Mouse (Mus musculus) hindbrain, embryonic 16.5 days (tissue): ENCODE data around the gene Qdpr. TPM values are rescaled to one million over a fixed set of nuclear protein-coding genes. Genes with fewer than 3 reads are reported as not detected.

Source experiments
- ATAC-seq: fragments of 200-750 bp; cut with Nextera tagmentation; 2 replicates; pipeline ENCODE4 v1.8.0; 2017; ENCODE audit warnings: moderate TSS enrichment, moderate library complexity
- H3K27ac ChIP-seq: fragments of 300-500 bp; sonication (generic); 2 replicates; pipeline ENCODE4 v1.5.1; 2014; ENCODE audit warnings: low read depth, mild to moderate bottlenecking, control low read depth, low read length, moderate library complexity
- H3K27me3 ChIP-seq: fragments of 300-500 bp; sonication (generic); replicated peaks from 2 replicates; pipeline ENCODE4 v1.6.1; 2014; ENCODE audit warnings: low read length; ENCODE audit not compliant: control insufficient read depth, insufficient read depth
- H3K36me3 ChIP-seq: fragments of 300-500 bp; sonication (generic); 2 replicates; pipeline ENCODE4 v1.6.1; 2014; ENCODE audit warnings: mild to moderate bottlenecking, low read length, moderate library complexity, mixed read lengths; ENCODE audit not compliant: control insufficient read depth, insufficient read depth
- H3K4me1 ChIP-seq: fragments of 300-500 bp; sonication (generic); 2 replicates; pipeline ENCODE4 v1.6.1; 2014; ENCODE audit warnings: low read depth, low read length; ENCODE audit not compliant: control insufficient read depth, insufficient read depth
- H3K4me2 ChIP-seq: fragments of 300-500 bp; sonication (generic); 2 replicates; pipeline ENCODE4 v1.6.1; 2014; ENCODE audit warnings: mild to moderate bottlenecking, low read length, control low read depth, moderate library complexity
- H3K4me3 ChIP-seq: fragments of 300-500 bp; sonication (generic); 2 replicates; pipeline ENCODE4 v1.5.1; 2014; ENCODE audit warnings: mild to moderate bottlenecking, low read length, control low read depth, moderate library complexity
- H3K9ac ChIP-seq: fragments of 300-500 bp; sonication (generic); 2 replicates; pipeline ENCODE4 v1.6.1; 2014; ENCODE audit warnings: low read depth, mild to moderate bottlenecking, control low read depth, low read length, moderate library complexity
- H3K9me3 ChIP-seq: fragments of 300-500 bp; sonication (generic); 2 replicates; pipeline ENCODE4 v1.6.1; 2014; ENCODE audit warnings: mild to moderate bottlenecking, low read length, moderate library complexity; ENCODE audit not compliant: control insufficient read depth
- WGBS: fragments of 180-500 bp; shearing (Covaris S2); extraction: QIAGEN DNeasy Blood & Tissue Kit; methylation state at CpG from one replicate; pipeline ENCODE4 v1.1.7; 2014; 5-methylcytosine and 5-hydroxymethylcytosine counted together
- polyA plus RNA-seq: library from polyadenylated mRNA; unstranded; fragments of >200 nt; fragmentation: Nextera tagmentation; extraction: Ambion mirVana; gene quantifications from 2 replicates; pipeline ENCODE4 v1.2.1, GENCODE M21; 2015

Gene Qdpr
- polyA plus RNA-seq, result 141 and 154 TPM in 2 replicates

- Histone ChIP-seq H3K4me2 (peak within 1 kb of the TSS; percentile 99), H3K9me3 (no peaks in the 10 kb centered on the region), H3K27ac (peak within 1 kb of the TSS; percentile 78), H3K4me3 (peak within 1 kb of the TSS; percentile 71), H3K9ac (peak within 1 kb of the TSS; percentile 82), H3K4me1 (peaks cover 9% of the 10 kb centered on the region), H3K27me3 (no peaks in the 10 kb centered on the region), H3K36me3 (no peaks in the 10 kb centered on the region)
- under 1% methylated on average over 69 of the region's 70 CpGs for WGBS
- peak; percentile 99 for ATAC-seq
Measured at GRCm38 (mm10) chr5:45449831-45450716, at the start of gene Qdpr. Gene Qdpr, minus strand, starts transcription at chr5:45450236.

- H3K9me3 ChIP-seq, result no peaks in the 10 kb centered on the region
- peaks cover 7% of the 10 kb centered on the region for H3K36me3 ChIP-seq
- no peak overlapping the region for H3K4me3 ChIP-seq
- no peaks in the 10 kb centered on the region for H3K27me3 ChIP-seq
- no peak overlapping the region for H3K9ac ChIP-seq
- no peak overlapping the region for H3K4me2 ChIP-seq
- H3K4me1 ChIP-seq, result peaks cover under 1% of the 10 kb centered on the region; the same call in 1 of the 2 replicates
- WGBS, result 90% methylated on average over 5 of the region's 5 CpGs
- no peak overlapping the region for H3K27ac ChIP-seq
- ATAC-seq, result no peak
Measured at GRCm38 (mm10) chr5:45497564-45497963, 47.5 kb upstream of the Qdpr start.

GRCm38 (mm10) chr5:45496930-45497550, 47.0 kb upstream of the Qdpr start:
- H3K9me3 ChIP-seq, result no peaks in the 10 kb centered on the region
- ATAC-seq, result no peak
- H3K4me3 ChIP-seq, result no peak overlapping the region
- no peak overlapping the region for H3K27ac ChIP-seq
- no peak overlapping the region for H3K4me2 ChIP-seq
- H3K4me1 ChIP-seq, result peaks cover 3% of the 10 kb centered on the region
- WGBS, result 86% methylated on average over 12 of the region's 12 CpGs
- no peak overlapping the region for H3K9ac ChIP-seq
- no peaks in the 10 kb centered on the region for H3K27me3 ChIP-seq
- peaks cover 7% of the 10 kb centered on the region for H3K36me3 ChIP-seq

DNA sequence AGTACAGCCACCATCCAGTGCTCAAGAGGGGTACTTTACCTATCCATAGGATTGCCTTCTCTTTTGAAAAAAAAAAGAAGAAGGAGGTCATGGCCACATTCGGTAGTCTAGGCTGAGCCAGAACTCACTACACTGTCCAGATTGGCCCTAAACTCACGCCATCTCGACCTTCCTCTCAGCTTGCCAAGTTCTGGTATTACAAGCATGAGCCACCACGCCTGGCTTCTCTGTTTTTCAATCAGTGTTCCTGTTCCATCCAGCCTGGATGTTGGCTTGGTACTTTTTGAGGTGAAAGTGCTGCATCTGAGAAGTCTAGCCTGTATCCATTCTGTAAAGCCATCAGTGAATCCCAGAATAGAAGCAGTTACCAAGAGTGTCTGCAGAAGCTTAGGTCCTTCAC, 46.4 kb upstream of the Qdpr start:
- Histone ChIP-seq H3K4me1 (peaks cover 3% of the 10 kb centered on the region), H3K4me2 (no peak overlapping the region), H3K4me3 (no peak overlapping the region), H3K9ac (no peak overlapping the region), H3K27me3 (no peaks in the 10 kb centered on the region), H3K36me3 (peaks cover 7% of the 10 kb centered on the region), H3K27ac (no peak overlapping the region), H3K9me3 (no peaks in the 10 kb centered on the region)
- no peak for ATAC-seq
- WGBS, result 93% methylated on average over 4 of the region's 4 CpGs

GRCm38 (mm10) chr5:45496042-45496441, 46.0 kb upstream of the Qdpr start:
- H3K27me3 ChIP-seq, result no peaks in the 10 kb centered on the region
- H3K36me3 ChIP-seq, result peaks cover 7% of the 10 kb centered on the region
- H3K4me3 ChIP-seq, result no peak overlapping the region
- no peak overlapping the region for H3K4me2 ChIP-seq
- no peak for ATAC-seq
- H3K9ac ChIP-seq, result no peak overlapping the region
- peaks cover 3% of the 10 kb centered on the region for H3K4me1 ChIP-seq
- H3K27ac ChIP-seq, result no peak overlapping the region
- H3K9me3 ChIP-seq, result no peaks in the 10 kb centered on the region

GRCm38 (mm10) chr5:45495429-45495975, 45.5 kb upstream of the Qdpr start:
- 82% methylated on average over 3 of the region's 3 CpGs for WGBS
- H3K4me3 ChIP-seq, result no peak overlapping the region
- no peak overlapping the region for H3K27ac ChIP-seq
- H3K4me2 ChIP-seq, result no peak overlapping the region
- H3K36me3 ChIP-seq, result peaks cover 6% of the 10 kb centered on the region
- H3K9me3 ChIP-seq, result no peaks in the 10 kb centered on the region
- H3K9ac ChIP-seq, result no peak overlapping the region
- H3K4me1 ChIP-seq, result peaks cover 3% of the 10 kb centered on the region
- H3K27me3 ChIP-seq, result no peaks in the 10 kb centered on the region
- no peak for ATAC-seq

DNA sequence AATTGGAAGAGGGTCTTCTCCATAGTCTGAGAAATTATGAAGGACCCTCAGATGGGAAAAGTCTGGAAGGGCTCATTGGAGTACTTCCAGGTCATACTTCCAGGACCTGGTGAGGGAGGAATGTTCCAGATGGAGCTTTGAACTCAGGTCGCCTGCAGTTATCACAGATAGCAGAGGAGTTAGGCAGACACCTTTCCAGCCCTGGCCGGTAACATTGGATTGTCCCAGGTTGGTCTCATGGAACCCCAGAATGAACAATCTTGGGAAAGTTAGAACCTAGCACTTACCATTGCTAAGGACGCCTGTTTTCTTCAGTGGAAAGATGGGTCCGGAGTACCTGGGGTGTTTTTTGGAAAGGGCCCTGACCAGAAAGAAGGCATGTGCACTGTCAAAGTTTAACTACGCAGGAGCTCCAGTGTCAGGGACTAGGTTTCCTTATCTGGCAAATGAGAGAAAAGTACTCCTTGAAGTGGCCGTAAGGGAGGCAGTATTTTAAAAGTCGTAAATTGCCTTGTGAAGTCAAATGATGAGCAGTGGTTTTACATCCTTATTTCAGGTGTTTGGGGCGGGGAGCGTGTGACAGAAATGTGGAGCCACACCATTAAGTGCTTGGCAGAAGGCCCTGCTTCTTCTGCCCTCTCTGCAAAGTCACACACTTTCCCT, 44.2 kb upstream of the Qdpr start:
- Histone ChIP-seq H3K4me1 (peaks cover 3% of the 10 kb centered on the region), H3K36me3 (peaks cover 5% of the 10 kb centered on the region; the same call in 1 of the 2 replicates), H3K27me3 (no peaks in the 10 kb centered on the region), H3K4me3 (peak overlapping the region; percentile 75), H3K9ac (peak overlapping the region; percentile 80), H3K9me3 (no peaks in the 10 kb centered on the region), H3K27ac (no peak overlapping the region), H3K4me2 (peak overlapping the region; percentile 79)
- 68% methylated on average over 9 of the region's 9 CpGs for WGBS
- no peak for ATAC-seq

- Histone ChIP-seq H3K4me3 (peak within 1 kb of the TSS; percentile 75), H3K27me3 (no peaks in the 10 kb centered on the region), H3K4me1 (peaks cover 3% of the 10 kb centered on the region), H3K36me3 (peaks cover under 1% of the 10 kb centered on the region; the same call in 1 of the 2 replicates), H3K4me2 (peak within 1 kb of the TSS; percentile 79), H3K27ac (peak within 1 kb of the TSS; percentile 44; the same call in 1 of the 2 replicates), H3K9ac (peak within 1 kb of the TSS; percentile 80), H3K9me3 (no peaks in the 10 kb centered on the region)
- ATAC-seq, result peak; percentile 96
- WGBS, result under 1% methylated on average over 78 of the region's 78 CpGs
Measured at GRCm38 (mm10) chr5:45493191-45494092, 43.4 kb upstream of the Qdpr start, which contains the start of gene Lap3. Gene Lap3, plus strand, starts transcription at chr5:45493374.
